Mouse (Mus musculus): ENCODE measurements around the gene Pfkfb2.

The Pfkfb2 gene

GRCm38 (mm10) chr1:130729153-130729552, at the start of gene Pfkfb2:
Gene Pfkfb2, minus strand, starts transcription at chr1:130729253.
- no peak for DNase-seq (ENCODE audit: low read depth, low spot score)

GRCm38 (mm10) chr1:130776645-130777044, 47.6 kb upstream of the Pfkfb2 start:
- peak; percentile 31 for DNase-seq (ENCODE audit: low read depth, low spot score)

GRCm38 (mm10) chr1:130775691-130776331, 46.8 kb upstream of the Pfkfb2 start:
- DNase-seq (ENCODE audit: low read depth, low spot score), result no peak

GRCm38 (mm10) chr1:130775234-130775633, 46.2 kb upstream of the Pfkfb2 start:
- no peak for DNase-seq (ENCODE audit: low read depth, low spot score)

- no peak for DNase-seq (ENCODE audit: low read depth, low spot score)
Observed at GRCm38 (mm10) chr1:130770981-130771494, 42.0 kb upstream of the Pfkfb2 start.

GRCm38 (mm10) chr1:130770487-130770886, 41.4 kb upstream of the Pfkfb2 start:
- DNase-seq (ENCODE audit: low read depth, low spot score), result no peak

- no peak for DNase-seq (ENCODE audit: low read depth, low spot score)
Observed at GRCm38 (mm10) chr1:130769925-130770324, 40.9 kb upstream of the Pfkfb2 start.

- DNase-seq (ENCODE audit: low read depth, low spot score), result no peak
Observed at GRCm38 (mm10) chr1:130767066-130767465, 38.0 kb upstream of the Pfkfb2 start.

- no peak for DNase-seq (ENCODE audit: low read depth, low spot score)
Observed at GRCm38 (mm10) chr1:130764027-130764461, 35.0 kb upstream of the Pfkfb2 start.

GRCm38 (mm10) chr1:130762045-130762760, 33.1 kb upstream of the Pfkfb2 start:
- no peak for DNase-seq (ENCODE audit: low read depth, low spot score)

GRCm38 (mm10) chr1:130761597-130761996, 32.5 kb upstream of the Pfkfb2 start:
- DNase-seq (ENCODE audit: low read depth, low spot score), result no peak

GRCm38 (mm10) chr1:130759689-130760088, 30.6 kb upstream of the Pfkfb2 start:
- DNase-seq (ENCODE audit: low read depth, low spot score), result no peak

GRCm38 (mm10) chr1:130746819-130747218, 17.8 kb upstream of the Pfkfb2 start:
- DNase-seq (ENCODE audit: low read depth, low spot score), result no peak

GRCm38 (mm10) chr1:130745591-130745990, 16.5 kb upstream of the Pfkfb2 start:
- no peak for DNase-seq (ENCODE audit: low read depth, low spot score)

GRCm38 (mm10) chr1:130744961-130745360, 15.9 kb upstream of the Pfkfb2 start:
- DNase-seq (ENCODE audit: low read depth, low spot score), result no peak

GRCm38 (mm10) chr1:130744217-130744616, 15.2 kb upstream of the Pfkfb2 start:
- DNase-seq (ENCODE audit: low read depth, low spot score), result no peak

- no peak for DNase-seq (ENCODE audit: low read depth, low spot score)
Observed at GRCm38 (mm10) chr1:130743775-130744174, 14.7 kb upstream of the Pfkfb2 start.

GRCm38 (mm10) chr1:130742201-130742600, 13.1 kb upstream of the Pfkfb2 start:
- no peak for DNase-seq (ENCODE audit: low read depth, low spot score)

GRCm38 (mm10) chr1:130740781-130741720, 12.0 kb upstream of the Pfkfb2 start:
- no peak for DNase-seq (ENCODE audit: low read depth, low spot score)

GRCm38 (mm10) chr1:130740227-130740648, 11.2 kb upstream of the Pfkfb2 start:
- peak; percentile 19 for DNase-seq (ENCODE audit: low read depth, low spot score)

- no peak for DNase-seq (ENCODE audit: low read depth, low spot score)
Observed at GRCm38 (mm10) chr1:130739636-130740035, 10.6 kb upstream of the Pfkfb2 start.

Measured in A20 (cell line).